Mouse (Mus musculus) neural tube, embryonic 12.5 days (tissue): ENCODE data around the gene Rbm47. TPM values are rescaled to one million over a fixed set of nuclear protein-coding genes. Genes with fewer than 3 reads are reported as not detected.

Experiments used
- ATAC-seq: fragments of 200-750 bp; cut with Nextera tagmentation; 2 replicates; pipeline ENCODE4 v1.8.0; 2017; ENCODE audit warnings: low read depth, mild to moderate bottlenecking, moderate TSS enrichment, moderate library complexity; ENCODE audit not compliant: low FRiP score
- H3K27ac ChIP-seq: fragments of 300-500 bp; sonication (generic); 2 replicates; pipeline ENCODE4 v1.5.1; 2016
- H3K27me3 ChIP-seq: fragments of 300-500 bp; sonication (generic); replicated peaks from 2 replicates; pipeline ENCODE4 v1.6.1; 2016; ENCODE audit warnings: mild to moderate bottlenecking
- H3K36me3 ChIP-seq: fragments of 300-500 bp; sonication (generic); 2 replicates; pipeline ENCODE4 v1.6.1; 2016; ENCODE audit warnings: mild to moderate bottlenecking
- H3K4me1 ChIP-seq: fragments of 300-500 bp; sonication (generic); 2 replicates; pipeline ENCODE4 v1.6.1; 2016
- H3K4me2 ChIP-seq: fragments of 300-500 bp; sonication (generic); replicated peaks from 2 replicates; pipeline ENCODE4 v1.6.1; 2016; ENCODE audit warnings: mild to moderate bottlenecking
- H3K4me3 ChIP-seq: fragments of 300-500 bp; sonication (generic); 2 replicates; pipeline ENCODE4 v1.5.1; 2016
- H3K9ac ChIP-seq: fragments of 300-500 bp; sonication (generic); 2 replicates; pipeline ENCODE4 v1.6.1; 2016; ENCODE audit warnings: mild to moderate bottlenecking
- H3K9me3 ChIP-seq: fragments of 300-500 bp; sonication (generic); 2 replicates; pipeline ENCODE4 v1.6.1; 2016; ENCODE audit warnings: mild to moderate bottlenecking
- WGBS: fragments of 180-500 bp; shearing (Covaris S2); methylation state at CpG from one replicate; pipeline ENCODE4 v1.1.7; 2016; 5-methylcytosine and 5-hydroxymethylcytosine counted together
- polyA plus RNA-seq: library from polyadenylated mRNA; unstranded; fragments of >200 nt; fragmentation: Nextera tagmentation; extraction: Ambion mirVana; gene quantifications from 2 replicates; pipeline ENCODE4 v1.2.1, GENCODE M21; 2016

The Rbm47 gene
- polyA plus RNA-seq, 1 experiment from 2014 or later, result 1.4 TPM

- no peak for ATAC-seq
- WGBS, result 43% methylated on average over 10 of the region's 10 CpGs
These were observed 130.1 kb downstream of the Rbm47 start for GRCm38 (mm10) chr5:66042651-66043340.

DNA sequence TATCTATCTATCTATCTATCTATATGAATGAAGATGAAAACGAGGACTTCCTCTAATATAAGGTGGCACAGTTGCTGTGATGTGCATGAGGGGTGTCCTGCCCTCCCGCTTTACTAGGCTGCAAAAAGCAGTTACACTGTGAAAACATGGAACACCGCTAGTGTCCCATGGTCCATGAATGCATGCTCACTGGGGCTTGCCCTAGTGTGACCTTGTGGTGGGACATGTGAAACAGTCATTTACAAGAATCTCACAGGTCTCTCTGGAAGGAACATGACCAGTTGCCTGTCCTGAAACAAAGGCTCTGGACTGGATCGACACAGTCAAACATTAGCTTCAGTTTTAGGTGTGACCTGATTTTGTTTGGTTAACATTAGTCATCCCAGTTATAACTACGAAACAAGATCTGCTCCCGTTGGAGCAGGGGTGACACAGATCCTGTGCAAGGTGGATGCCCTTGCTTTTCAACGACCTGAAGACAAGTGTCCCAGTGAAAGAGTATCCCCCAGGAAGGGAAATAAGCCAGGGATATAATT is 132.1 kb downstream of the Rbm47 start:
- Histone ChIP-seq H3K27ac (no peak overlapping the region), H3K4me3 (no peak overlapping the region), H3K4me2 (no peak overlapping the region), H3K9me3 (no peaks in the 10 kb centered on the region), H3K27me3 (no peaks in the 10 kb centered on the region), H3K4me1 (no peaks in the 10 kb centered on the region), H3K36me3 (no peaks in the 10 kb centered on the region), H3K9ac (no peak overlapping the region)
- 88% methylated on average over 7 of the region's 7 CpGs for WGBS
- ATAC-seq, result no peak

More at GRCm38 (mm10) chr5:66042651-66043340, 130.1 kb downstream of the Rbm47 start:
- Histone ChIP-seq H3K27ac (no peak overlapping the region), H3K9ac (no peak overlapping the region), H3K4me1 (no peaks in the 10 kb centered on the region), H3K36me3 (no peaks in the 10 kb centered on the region), H3K4me2 (no peak overlapping the region), H3K4me3 (no peak overlapping the region), H3K27me3 (no peaks in the 10 kb centered on the region), H3K9me3 (no peaks in the 10 kb centered on the region)

GRCm38 (mm10) chr5:66039813-66040212 is 133.1 kb downstream of the Rbm47 start:
- no peak overlapping the region for H3K27ac ChIP-seq
- no peaks in the 10 kb centered on the region for H3K9me3 ChIP-seq
- ATAC-seq, result no peak
- H3K4me1 ChIP-seq, result no peaks in the 10 kb centered on the region
- H3K4me3 ChIP-seq, result no peak overlapping the region
- WGBS, result 92% methylated on average over 2 of the region's 2 CpGs
- H3K27me3 ChIP-seq, result no peaks in the 10 kb centered on the region
- H3K9ac ChIP-seq, result no peak overlapping the region
- no peak overlapping the region for H3K4me2 ChIP-seq
- H3K36me3 ChIP-seq, result no peaks in the 10 kb centered on the region

DNA sequence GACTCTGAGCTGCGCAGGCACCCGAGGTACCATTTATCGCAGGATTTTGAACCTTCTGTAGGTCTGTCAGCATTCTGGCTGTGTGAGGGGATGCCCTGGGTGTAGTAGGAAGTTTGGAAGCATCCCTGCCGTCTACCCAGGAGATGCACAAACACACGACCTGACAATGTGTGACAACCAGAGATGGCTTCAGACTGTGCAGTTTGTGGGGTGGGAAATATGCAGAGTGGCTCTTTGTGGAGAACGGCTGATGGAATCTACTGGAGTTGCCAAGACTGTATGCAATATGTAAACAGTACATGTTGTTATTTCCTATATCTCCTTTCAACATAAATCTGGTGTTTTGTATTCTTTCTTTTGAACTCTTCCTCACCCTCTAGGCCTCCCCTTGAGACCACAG is 135.9 kb downstream of the Rbm47 start:
- no peaks in the 10 kb centered on the region for H3K36me3 ChIP-seq
- no peak overlapping the region for H3K9ac ChIP-seq
- no peak for ATAC-seq
- H3K4me3 ChIP-seq, result no peak overlapping the region
- H3K27ac ChIP-seq, result no peak overlapping the region
- no peak overlapping the region for H3K4me2 ChIP-seq
- no peaks in the 10 kb centered on the region for H3K9me3 ChIP-seq
- H3K27me3 ChIP-seq, result no peaks in the 10 kb centered on the region
- H3K4me1 ChIP-seq, result no peaks in the 10 kb centered on the region
- WGBS, result 85% methylated on average over 6 of the region's 6 CpGs

- no peaks in the 10 kb centered on the region for H3K27me3 ChIP-seq
- H3K4me2 ChIP-seq, result no peak overlapping the region
- no peak overlapping the region for H3K27ac ChIP-seq
- H3K36me3 ChIP-seq, result no peaks in the 10 kb centered on the region
- no peaks in the 10 kb centered on the region for H3K9me3 ChIP-seq
- H3K9ac ChIP-seq, result no peak overlapping the region
- H3K4me1 ChIP-seq, result no peaks in the 10 kb centered on the region
- ATAC-seq, result no peak
- no peak overlapping the region for H3K4me3 ChIP-seq
- WGBS, result 63% methylated on average over 7 of the region's 7 CpGs
These were observed 136.4 kb downstream of the Rbm47 start for GRCm38 (mm10) chr5:66036440-66037054.

GRCm38 (mm10) chr5:66034375-66035195 is 138.3 kb downstream of the Rbm47 start:
- no peaks in the 10 kb centered on the region for H3K27me3 ChIP-seq
- H3K4me2 ChIP-seq, result no peak overlapping the region
- ATAC-seq, result no peak
- H3K27ac ChIP-seq, result no peak overlapping the region
- H3K9ac ChIP-seq, result no peak overlapping the region
- H3K9me3 ChIP-seq, result no peaks in the 10 kb centered on the region
- no peak overlapping the region for H3K4me3 ChIP-seq
- 71% methylated on average over 14 of the region's 14 CpGs for WGBS
- no peaks in the 10 kb centered on the region for H3K4me1 ChIP-seq
- H3K36me3 ChIP-seq, result no peaks in the 10 kb centered on the region

DNA sequence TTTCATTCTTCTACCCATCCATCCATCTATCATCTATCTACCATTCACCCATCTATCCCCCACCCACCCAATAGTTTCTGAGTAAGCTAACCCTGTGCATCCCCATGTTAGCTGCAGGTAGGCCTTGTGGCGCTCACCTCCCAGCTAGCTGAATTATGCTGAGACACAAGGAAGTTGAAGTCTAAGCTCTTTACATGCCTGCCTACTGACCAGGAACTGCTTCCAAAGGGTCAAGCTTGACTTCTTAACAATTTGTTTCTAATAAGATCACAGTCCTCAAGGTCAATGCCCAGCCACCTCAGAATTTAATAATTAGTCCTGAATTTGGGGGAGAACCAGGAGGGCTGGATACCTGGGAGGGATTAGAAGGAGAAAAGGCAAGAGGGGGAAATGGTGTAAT is 140.1 kb downstream of the Rbm47 start:
- H3K4me2 ChIP-seq, result no peak overlapping the region
- 97% methylated on average over 1 of the region's 1 CpGs for WGBS
- H3K4me1 ChIP-seq, result no peaks in the 10 kb centered on the region
- ATAC-seq, result no peak
- H3K9me3 ChIP-seq, result no peaks in the 10 kb centered on the region
- H3K4me3 ChIP-seq, result no peak overlapping the region
- no peaks in the 10 kb centered on the region for H3K27me3 ChIP-seq
- no peak overlapping the region for H3K9ac ChIP-seq
- no peaks in the 10 kb centered on the region for H3K36me3 ChIP-seq
- H3K27ac ChIP-seq, result no peak overlapping the region

- Histone ChIP-seq H3K4me1 (no peaks in the 10 kb centered on the region), H3K9me3 (peaks cover 3% of the 10 kb centered on the region; the same call in 1 of the 2 replicates), H3K36me3 (no peaks in the 10 kb centered on the region), H3K27ac (no peak overlapping the region), H3K9ac (no peak overlapping the region), H3K27me3 (no peaks in the 10 kb centered on the region), H3K4me2 (no peak overlapping the region), H3K4me3 (no peak overlapping the region)
- 82% methylated on average over 5 of the region's 5 CpGs for WGBS
- no peak for ATAC-seq
These were observed 141.2 kb downstream of the Rbm47 start for GRCm38 (mm10) chr5:66031699-66032098.

DNA sequence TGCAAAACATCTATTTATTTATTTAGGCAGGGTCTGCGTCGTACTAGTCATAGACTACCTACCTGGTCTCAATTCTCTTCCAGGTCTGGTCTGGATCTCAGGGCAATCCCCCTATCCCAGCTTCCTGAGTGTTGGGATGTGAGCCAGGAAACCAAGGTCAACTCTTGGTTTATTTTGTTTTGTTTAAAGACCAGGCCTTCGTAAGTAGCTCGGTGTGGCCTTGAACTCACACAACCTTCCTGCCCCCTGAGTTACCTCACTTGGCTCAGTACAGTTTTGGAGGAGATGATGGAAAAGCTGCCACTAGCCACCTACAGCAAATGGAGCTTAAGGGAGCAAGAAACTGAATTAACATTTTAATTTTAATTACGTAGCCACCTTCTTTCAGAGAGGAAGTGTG is 144.7 kb downstream of the Rbm47 start:
- 91% methylated on average over 5 of the region's 5 CpGs for WGBS
- H3K9ac ChIP-seq, result no peak overlapping the region
- H3K4me1 ChIP-seq, result no peaks in the 10 kb centered on the region
- no peak overlapping the region for H3K4me2 ChIP-seq
- peaks cover 13% of the 10 kb centered on the region; the same call in 1 of the 2 replicates for H3K9me3 ChIP-seq
- no peak overlapping the region for H3K4me3 ChIP-seq
- H3K27ac ChIP-seq, result no peak overlapping the region
- ATAC-seq, result no peak
- no peaks in the 10 kb centered on the region for H3K27me3 ChIP-seq
- peaks cover 3% of the 10 kb centered on the region; the same call in 1 of the 2 replicates for H3K36me3 ChIP-seq

GRCm38 (mm10) chr5:66027206-66027605 is 145.7 kb downstream of the Rbm47 start:
- ATAC-seq, result no peak
- 96% methylated on average over 8 of the region's 8 CpGs for WGBS

DNA sequence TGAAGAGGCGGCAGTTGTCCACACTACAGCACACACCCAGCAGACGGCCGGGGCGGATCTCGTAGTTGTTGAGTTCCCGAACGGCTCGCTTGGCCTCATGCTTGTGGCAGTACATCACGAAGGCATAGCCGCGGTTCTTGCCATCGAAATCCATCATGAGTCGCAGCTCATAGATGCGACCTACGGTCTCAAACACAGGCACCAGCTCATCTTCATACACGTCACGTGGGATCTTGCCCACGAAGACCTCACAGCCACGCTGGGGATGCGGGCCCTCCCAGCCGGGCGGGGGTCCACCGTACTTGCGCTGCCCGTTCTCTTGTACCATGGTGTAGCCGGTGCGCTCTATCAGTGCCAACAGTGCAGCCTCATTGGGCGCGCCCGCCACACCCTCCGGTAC is 146.1 kb downstream of the Rbm47 start:
- Histone ChIP-seq H3K4me3 (no peak overlapping the region), H3K4me2 (no peak overlapping the region), H3K9ac (no peak overlapping the region), H3K27ac (no peak overlapping the region), H3K9me3 (peaks cover 13% of the 10 kb centered on the region; the same call in 1 of the 2 replicates), H3K36me3 (peaks cover 3% of the 10 kb centered on the region; the same call in 1 of the 2 replicates), H3K27me3 (no peaks in the 10 kb centered on the region), H3K4me1 (no peaks in the 10 kb centered on the region)
- no peak for ATAC-seq
- WGBS, result 97% methylated on average over 31 of the region's 31 CpGs

More at GRCm38 (mm10) chr5:66027206-66027605, 145.7 kb downstream of the Rbm47 start:
- no peak overlapping the region for H3K27ac ChIP-seq
- H3K27me3 ChIP-seq, result no peaks in the 10 kb centered on the region
- peaks cover 13% of the 10 kb centered on the region; the same call in 1 of the 2 replicates for H3K9me3 ChIP-seq
- no peak overlapping the region for H3K9ac ChIP-seq
- no peak overlapping the region for H3K4me3 ChIP-seq
- no peaks in the 10 kb centered on the region for H3K4me1 ChIP-seq
- H3K36me3 ChIP-seq, result peaks cover 3% of the 10 kb centered on the region; the same call in 1 of the 2 replicates
- no peak overlapping the region for H3K4me2 ChIP-seq

GRCm38 (mm10) chr5:66015449-66015961 is 157.4 kb downstream of the Rbm47 start:
- H3K4me1 ChIP-seq, result no peaks in the 10 kb centered on the region
- H3K4me3 ChIP-seq, result no peak overlapping the region
- no peak overlapping the region for H3K27ac ChIP-seq
- H3K4me2 ChIP-seq, result no peak overlapping the region
- no peaks in the 10 kb centered on the region for H3K36me3 ChIP-seq
- ATAC-seq, result no peak
- WGBS, result 91% methylated on average over 2 of the region's 2 CpGs
- no peaks in the 10 kb centered on the region for H3K27me3 ChIP-seq
- H3K9ac ChIP-seq, result no peak overlapping the region
- no peaks in the 10 kb centered on the region for H3K9me3 ChIP-seq
